Mouse (Mus musculus) intestine, embryonic 15.5 days (tissue): ENCODE results near the gene Tex21. TPM values are rescaled to one million over a fixed set of nuclear protein-coding genes. Genes with fewer than 3 reads are reported as not detected.
"Not testable (repeated sequence)": the region's sequence is repeated elsewhere in the genome, so short reads cannot be mapped to it uniquely, and the experiment has no call there.

ENCODE experiments used
- ATAC-seq: fragments of 200-750 bp; cut with Nextera tagmentation; 2 replicates; pipeline ENCODE4 v1.8.0; 2017; ENCODE audit warnings: moderate TSS enrichment, moderate library complexity
- H3K27ac ChIP-seq: fragments of 300-500 bp; sonication (generic); 2 replicates; pipeline ENCODE4 v1.5.1; 2015; ENCODE audit warnings: mild to moderate bottlenecking, inconsistent platforms
- H3K27me3 ChIP-seq: fragments of 300-500 bp; sonication (generic); replicated peaks from 2 replicates; pipeline ENCODE4 v1.6.1; 2015; ENCODE audit warnings: inconsistent platforms
- H3K36me3 ChIP-seq: fragments of 300-500 bp; sonication (generic); 2 replicates; pipeline ENCODE4 v1.6.1; 2015; ENCODE audit warnings: inconsistent platforms
- H3K4me1 ChIP-seq: fragments of 300-500 bp; sonication (generic); replicated peaks from 2 replicates; pipeline ENCODE4 v1.6.1; 2015; ENCODE audit warnings: inconsistent platforms
- H3K4me2 ChIP-seq: fragments of 300-500 bp; sonication (generic); replicated peaks from 2 replicates; pipeline ENCODE4 v1.6.1; 2015; ENCODE audit warnings: mild to moderate bottlenecking, inconsistent platforms
- H3K4me3 ChIP-seq: fragments of 300-500 bp; sonication (generic); replicated peaks from 2 replicates; pipeline ENCODE4 v1.5.1; 2015; ENCODE audit warnings: inconsistent platforms
- H3K9ac ChIP-seq: fragments of 300-500 bp; sonication (generic); 2 replicates; pipeline ENCODE4 v1.6.1; 2015; ENCODE audit warnings: inconsistent platforms
- H3K9me3 ChIP-seq: fragments of 300-500 bp; sonication (generic); 2 replicates; pipeline ENCODE4 v1.6.1; 2016; ENCODE audit warnings: inconsistent platforms
- WGBS: fragments of 180-500 bp; shearing (Covaris S2); methylation state at CpG from one replicate; pipeline ENCODE4 v1.1.7; 2015; 5-methylcytosine and 5-hydroxymethylcytosine counted together
- polyA plus RNA-seq: library from polyadenylated mRNA; unstranded; fragments of >200 nt; fragmentation: Nextera tagmentation; extraction: Ambion mirVana; gene quantifications from 2 replicates; pipeline ENCODE4 v1.2.1, GENCODE M21; 2015

Gene Tex21
- polyA plus RNA-seq, 1 experiment from 2014 or later = not detected

- H3K4me1 ChIP-seq = no peaks in the 10 kb centered on the region
- ATAC-seq = no peak
- 79% methylated on average over 6 of the region's 6 CpGs for WGBS
- no peak overlapping the region for H3K4me2 ChIP-seq
- no peak overlapping the region for H3K27ac ChIP-seq
- no peak overlapping the region for H3K4me3 ChIP-seq
- H3K36me3 ChIP-seq = no peaks in the 10 kb centered on the region
- H3K9me3 ChIP-seq = no peaks in the 10 kb centered on the region
- no peaks in the 10 kb centered on the region for H3K27me3 ChIP-seq
- no peak overlapping the region for H3K9ac ChIP-seq
Observed at GRCm38 (mm10) chr12:76230644-76231043, 15.9 kb downstream of the Tex21 start.

DNA sequence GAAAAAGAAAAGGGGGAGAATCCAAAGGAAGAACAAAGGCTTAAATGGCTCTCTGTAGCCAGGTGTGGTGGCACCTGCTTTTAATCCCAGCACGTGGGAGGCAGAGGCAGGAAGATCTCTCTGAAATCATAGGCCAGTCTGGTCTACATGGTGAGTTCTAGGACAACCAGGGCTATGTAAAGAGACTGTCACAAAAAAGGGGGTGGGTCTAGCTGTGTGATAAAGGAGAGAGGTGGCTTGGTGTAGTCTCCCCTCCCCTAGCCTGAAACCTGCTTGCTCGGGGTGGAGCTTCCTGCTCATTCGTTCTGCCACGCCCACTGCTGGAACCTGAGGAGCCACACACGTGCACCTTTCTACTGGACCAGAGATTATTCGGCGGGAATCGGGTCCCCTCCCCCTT, 24.4 kb downstream of the Tex21 start:
- H3K4me1 ChIP-seq, H3K4me3 ChIP-seq, H3K9me3 ChIP-seq, H3K27me3 ChIP-seq, ATAC-seq, H3K9ac ChIP-seq, H3K27ac ChIP-seq, H3K4me2 ChIP-seq, H3K36me3 ChIP-seq: not testable (repeated sequence)
- WGBS = 69% methylated on average over 4 of the region's 8 CpGs

GRCm38 (mm10) chr12:76216716-76217115, 29.8 kb downstream of the Tex21 start:
- Histone ChIP-seq H3K36me3 (no peaks in the 10 kb centered on the region), H3K27me3 (no peaks in the 10 kb centered on the region), H3K4me2 (no peak overlapping the region), H3K4me3 (no peak overlapping the region), H3K9ac (no peak overlapping the region), H3K27ac (no peak overlapping the region), H3K4me1 (no peaks in the 10 kb centered on the region), H3K9me3 (no peaks in the 10 kb centered on the region)
- WGBS = 66% methylated on average over 11 of the region's 11 CpGs
- no peak for ATAC-seq

DNA sequence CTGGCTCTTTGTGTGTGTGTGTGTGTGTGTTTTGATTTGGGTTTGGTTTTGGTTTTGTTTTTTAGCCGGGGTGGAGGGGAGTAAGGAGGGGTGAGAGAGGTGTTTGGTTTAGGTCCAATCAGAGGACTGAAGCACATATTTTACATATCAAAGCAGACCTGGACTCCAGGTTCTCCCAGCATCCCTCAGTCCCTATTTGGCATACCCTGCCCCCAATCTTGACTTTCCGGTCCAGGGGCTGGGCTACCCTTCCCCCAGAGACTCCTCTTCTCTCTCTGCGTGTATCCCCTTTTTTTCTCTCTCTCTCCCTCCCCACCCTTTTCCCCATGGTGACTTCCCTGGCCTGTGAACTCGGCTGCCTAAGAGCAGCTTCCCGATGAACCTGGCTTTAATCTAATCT, 31.4 kb downstream of the Tex21 start:
- no peak overlapping the region for H3K4me3 ChIP-seq
- no peak overlapping the region for H3K27ac ChIP-seq
- no peaks in the 10 kb centered on the region for H3K27me3 ChIP-seq
- no peaks in the 10 kb centered on the region for H3K36me3 ChIP-seq
- H3K4me2 ChIP-seq = no peak overlapping the region
- H3K4me1 ChIP-seq = no peaks in the 10 kb centered on the region
- ATAC-seq = no peak
- H3K9me3 ChIP-seq = no peaks in the 10 kb centered on the region
- WGBS = 32% methylated on average over 5 of the region's 5 CpGs
- H3K9ac ChIP-seq = no peak overlapping the region

- ATAC-seq = no peak
- H3K4me1 ChIP-seq = no peaks in the 10 kb centered on the region
- no peak overlapping the region for H3K27ac ChIP-seq
- H3K4me2 ChIP-seq = no peak overlapping the region
- H3K9ac ChIP-seq = no peak overlapping the region
- H3K27me3 ChIP-seq = no peaks in the 10 kb centered on the region
- whole genome bisulfite sequencing = 86% methylated on average over 5 of the region's 5 CpGs
- H3K9me3 ChIP-seq = no peaks in the 10 kb centered on the region
- H3K4me3 ChIP-seq = no peak overlapping the region
- no peaks in the 10 kb centered on the region for H3K36me3 ChIP-seq
Observed at GRCm38 (mm10) chr12:76209429-76209974, 37.0 kb downstream of the Tex21 start.

GRCm38 (mm10) chr12:76200326-76200725, 46.2 kb downstream of the Tex21 start:
- H3K4me2 ChIP-seq = no peak overlapping the region
- WGBS = 68% methylated on average over 4 of the region's 4 CpGs
- H3K27me3 ChIP-seq = no peaks in the 10 kb centered on the region

GRCm38 (mm10) chr12:76197071-76197470, 49.5 kb downstream of the Tex21 start:
- Histone ChIP-seq H3K4me2 (peak overlapping the region; percentile 81), H3K27ac (no peak overlapping the region), H3K4me3 (no peak overlapping the region), H3K4me1 (peaks cover 7% of the 10 kb centered on the region; the same call in 1 of the 2 replicates), H3K36me3 (no peaks in the 10 kb centered on the region), H3K9me3 (no peaks in the 10 kb centered on the region), H3K27me3 (no peaks in the 10 kb centered on the region), H3K9ac (no peak overlapping the region)
- ATAC-seq = peak; percentile 54; the same call in 1 of the 2 replicates
- 44% methylated on average over 8 of the region's 8 CpGs for WGBS

More at GRCm38 (mm10) chr12:76200326-76200725, 46.2 kb downstream of the Tex21 start:
- H3K4me1 ChIP-seq = peaks cover 7% of the 10 kb centered on the region; the same call in 1 of the 2 replicates
- no peak overlapping the region for H3K9ac ChIP-seq
- no peak overlapping the region for H3K4me3 ChIP-seq
- ATAC-seq = no peak
- no peaks in the 10 kb centered on the region for H3K9me3 ChIP-seq
- no peaks in the 10 kb centered on the region for H3K36me3 ChIP-seq
- H3K27ac ChIP-seq = no peak overlapping the region

GRCm38 (mm10) chr12:76196709-76197054, 49.9 kb downstream of the Tex21 start:
- Histone ChIP-seq H3K9me3 (no peaks in the 10 kb centered on the region), H3K27me3 (no peaks in the 10 kb centered on the region), H3K36me3 (no peaks in the 10 kb centered on the region), H3K4me2 (peak overlapping the region; percentile 81), H3K9ac (no peak overlapping the region), H3K27ac (peak overlapping the region; percentile 42; the same call in 1 of the 2 replicates), H3K4me1 (peaks cover 7% of the 10 kb centered on the region; the same call in 1 of the 2 replicates), H3K4me3 (peak overlapping the region; percentile 33; the same call in 1 of the 2 replicates)
- ATAC-seq = peak; percentile 69
- WGBS = 9% methylated on average over 6 of the region's 6 CpGs

DNA sequence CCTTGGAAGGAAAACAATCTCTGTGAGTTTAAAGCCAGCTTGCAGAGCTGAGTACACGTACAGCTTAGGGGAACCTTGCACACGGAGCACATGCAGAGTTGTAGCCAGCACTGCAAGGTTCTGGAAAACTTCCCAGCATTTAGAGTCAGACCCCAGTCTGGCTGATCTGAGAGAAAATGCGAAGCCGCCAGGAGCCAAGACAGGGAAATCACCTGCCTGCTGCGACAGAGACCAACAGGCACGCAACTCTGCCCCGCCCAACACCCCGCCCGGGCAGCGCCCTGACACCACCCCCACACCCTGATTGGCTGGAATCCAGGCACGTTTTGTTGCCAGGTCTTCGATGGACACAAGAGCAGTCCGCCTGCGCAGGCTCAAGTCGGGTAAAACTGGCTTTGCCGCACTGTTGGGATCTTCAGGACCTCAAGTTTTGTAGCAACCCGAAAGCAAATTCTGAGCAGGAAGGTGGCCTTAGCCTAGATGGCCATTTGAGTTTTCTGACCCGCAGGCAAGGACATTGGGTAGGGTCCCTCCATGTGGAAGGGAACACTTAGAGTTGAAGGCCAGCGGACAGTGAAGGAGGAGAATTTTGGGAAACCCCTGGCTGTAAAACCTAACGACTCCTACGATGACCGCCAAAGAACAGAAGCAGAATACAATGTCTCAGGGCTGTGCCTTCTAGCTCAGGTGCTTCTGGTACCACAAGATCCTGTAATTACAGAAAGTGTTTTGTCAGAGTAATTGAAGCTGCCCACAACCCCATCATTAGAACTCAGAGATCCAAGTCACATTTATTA, 50.4 kb downstream of the Tex21 start:
- WGBS = under 1% methylated on average over 22 of the region's 22 CpGs

DNA sequence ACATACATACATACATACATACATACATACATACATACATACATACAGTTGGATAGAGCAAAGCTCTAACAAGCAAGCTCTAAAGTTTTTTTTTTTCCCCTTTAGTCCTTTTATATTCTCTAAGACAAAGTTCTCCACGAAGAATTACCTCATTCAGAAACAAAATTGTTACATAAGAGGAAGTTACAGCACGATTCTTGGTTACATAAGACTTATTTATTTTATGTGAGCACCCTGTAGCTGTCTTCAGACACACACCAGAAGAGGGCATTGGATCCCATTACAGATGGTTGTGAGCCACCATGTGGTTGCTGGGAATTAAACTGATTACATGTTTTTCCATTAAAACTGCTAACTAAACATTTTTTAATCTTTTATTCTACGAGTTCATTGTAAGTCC, 52.0 kb downstream of the Tex21 start:
- Histone ChIP-seq H3K27ac (no peak overlapping the region), H3K4me1 (peaks cover 7% of the 10 kb centered on the region; the same call in 1 of the 2 replicates), H3K27me3 (no peaks in the 10 kb centered on the region), H3K9me3 (no peaks in the 10 kb centered on the region), H3K4me3 (no peak overlapping the region), H3K4me2 (no peak overlapping the region), H3K36me3 (no peaks in the 10 kb centered on the region), H3K9ac (no peak overlapping the region)
- no peak for ATAC-seq
- WGBS = 63% methylated on average over 3 of the region's 3 CpGs

More for the DNA sequence above, 50.4 kb downstream of the Tex21 start:
- Histone ChIP-seq H3K9me3 (no peaks in the 10 kb centered on the region), H3K4me1 (peaks cover 7% of the 10 kb centered on the region; the same call in 1 of the 2 replicates), H3K4me3 (peak overlapping the region; percentile 33), H3K4me2 (peak overlapping the region; percentile 81), H3K27ac (peak overlapping the region; percentile 42), H3K27me3 (no peaks in the 10 kb centered on the region), H3K9ac (peak overlapping the region; percentile 37; the same call in 1 of the 2 replicates), H3K36me3 (no peaks in the 10 kb centered on the region)
- peak; percentile 92 for ATAC-seq

GRCm38 (mm10) chr12:76190940-76191339, 55.6 kb downstream of the Tex21 start:
- Histone ChIP-seq H3K4me2 (no peak overlapping the region), H3K9ac (no peak overlapping the region), H3K27me3 (no peaks in the 10 kb centered on the region), H3K27ac (no peak overlapping the region), H3K9me3 (no peaks in the 10 kb centered on the region), H3K4me3 (no peak overlapping the region), H3K36me3 (no peaks in the 10 kb centered on the region), H3K4me1 (peaks cover 2% of the 10 kb centered on the region; the same call in 1 of the 2 replicates)
- WGBS = 46% methylated on average over 11 of the region's 11 CpGs
- ATAC-seq = peak; percentile 64; the same call in 1 of the 2 replicates

GRCm38 (mm10) chr12:76187849-76188248, 58.7 kb downstream of the Tex21 start:
- Histone ChIP-seq H3K4me1 (no peaks in the 10 kb centered on the region), H3K27ac (no peak overlapping the region), H3K4me2 (no peak overlapping the region), H3K9me3 (no peaks in the 10 kb centered on the region), H3K36me3 (no peaks in the 10 kb centered on the region), H3K27me3 (no peaks in the 10 kb centered on the region), H3K4me3 (no peak overlapping the region), H3K9ac (no peak overlapping the region)
- 36% methylated on average over 8 of the region's 8 CpGs for WGBS
- ATAC-seq = peak; percentile 58; the same call in 1 of the 2 replicates
